In genomic region chr2:153499154-153499553, GRCm38 (mm10) we compare ENCODE assay signal across 12 mouse cellular contexts. TPM values are rescaled to one million over a fixed set of nuclear protein-coding genes. Genes with fewer than 3 reads are reported as not detected.
DNase-seq lines count a peak whose midpoint lies in the region; ATAC-seq and TF ChIP-seq lines count a peak whose summit lies in the region.
"Had no signal": no experiment of that assay in that cellular context is flagged by ENCODE, and none has a peak within 500 bp of the region (broad histone marks: within the 10 kb centered on the region; RNA-seq: fewer than 3 reads in every experiment).

No protein-coding gene starts in this region.

- 59% methylated on average over 4 of the region's 4 CpGs for WGBS in kidney, postnatal 0 days
- WGBS in bone marrow, adult 2 months, result 62% methylated on average over 4 of the region's 4 CpGs
- 58% methylated on average over 4 of the region's 4 CpGs for WGBS in liver, postnatal 0 days (ENCODE audit: insufficient replicate concordance)

- TF ChIP-seq POLR2A in bone marrow, adult 2 months (IDR thresholded peaks at IDR 0.05; ENCODE audit: borderline replicate concordance, control insufficient read depth, low read depth, low read length), result no peak

- no peak overlapping the region for H3K27ac ChIP-seq in kidney, postnatal 0 days
- H3K27ac ChIP-seq in bone marrow, adult 2 months (ENCODE audit: control insufficient read depth, insufficient read depth, low read depth, low read length, poor library complexity), result no peak overlapping the region
- H3K27ac ChIP-seq in liver, postnatal 0 days (ENCODE audit: low read depth), result no peak overlapping the region

- H3K27me3 ChIP-seq in kidney, postnatal 0 days (ENCODE audit: insufficient read depth, low read length), result no peaks in the 10 kb centered on the region
- H3K27me3 ChIP-seq in liver, postnatal 0 days (ENCODE audit: insufficient read depth, low read length), result no peaks in the 10 kb centered on the region

- TF ChIP-seq EP300 in liver, postnatal 0 days (IDR thresholded peaks at IDR 0.05; ENCODE audit: low read depth), result no peak

- H3K9ac ChIP-seq in kidney, postnatal 0 days (ENCODE audit: low read depth, low read length), result no peak overlapping the region
- no peak overlapping the region for H3K9ac ChIP-seq in liver, postnatal 0 days (replicated peaks)

- no peak for ATAC-seq in kidney, postnatal 0 days (replicated peaks; ENCODE audit: low FRiP score, low read depth)
- no peak for ATAC-seq in liver, postnatal 0 days
- ATAC-seq: forebrain, embryonic 16.5 days had no signal

- peak; percentile 50; the same call in 1 of the 2 replicates for TF ChIP-seq CTCF in kidney, postnatal 0 days (IDR thresholded peaks at IDR 0.05; ENCODE audit: low read depth)
- TF ChIP-seq CTCF in bone marrow, adult 2 months (IDR thresholded peaks at IDR 0.05; ENCODE audit: control insufficient read depth, insufficient read depth, low read length), result peak; percentile 30; the same call in 1 of the 2 replicates
- TF ChIP-seq CTCF in liver, postnatal 0 days (IDR thresholded peaks at IDR 0.05; ENCODE audit: low read depth), result peak; percentile 72

- DNase-seq in adrenal gland, postnatal 25 days, result peak; percentile 43
- DNase-seq in adrenal gland, adult 18-20 months (ENCODE audit: low spot score in 2 of 2), result no peak
- DNase-seq in kidney, postnatal 0 days (ENCODE audit: low spot score), result no peak
- no peak for DNase-seq in kidney, adult 18-20 months
- DNase-seq in liver, postnatal 0 days, result no peak
- no peak for DNase-seq in spleen, adult 12 weeks (ENCODE audit: low spot score)
- DNase-seq in urinary bladder, adult 18-20 months (ENCODE audit: low spot score in 2 of 2), result no peak
- DNase-seq: thymus, postnatal 36 days had no signal

- H3K4me1 ChIP-seq in kidney, postnatal 0 days (replicated peaks; ENCODE audit: insufficient read depth, low read length), result peaks cover 9% of the 10 kb centered on the region
- peaks cover 7% of the 10 kb centered on the region for H3K4me1 ChIP-seq in bone marrow, adult 2 months (ENCODE audit: control insufficient read depth, insufficient read depth, low read length)
- peaks cover 30% of the 10 kb centered on the region for H3K4me1 ChIP-seq in liver, postnatal 0 days (ENCODE audit: insufficient read depth)

- H3K4me2 ChIP-seq in kidney, postnatal 0 days (ENCODE audit: low read length), result no peak overlapping the region
- H3K4me2 ChIP-seq in liver, postnatal 0 days (ENCODE audit: low read depth, low read length), result no peak overlapping the region

- H3K4me3 ChIP-seq in kidney, postnatal 0 days (replicated peaks; ENCODE audit: low read depth, low read length), result no peak overlapping the region
- H3K4me3 ChIP-seq in bone marrow, adult 2 months (replicated peaks; ENCODE audit: control insufficient read depth, low read depth, low read length), result no peak overlapping the region
- no peak overlapping the region for H3K4me3 ChIP-seq in liver, postnatal 0 days (ENCODE audit: low read depth, low read length)

- H3K9me3 ChIP-seq in kidney, postnatal 0 days (replicated peaks; ENCODE audit: low read length), result no peaks in the 10 kb centered on the region
- no peaks in the 10 kb centered on the region for H3K9me3 ChIP-seq in liver, postnatal 0 days (ENCODE audit: low read length)

- no peaks in the 10 kb centered on the region for H3K36me3 ChIP-seq in kidney, postnatal 0 days (ENCODE audit: insufficient read depth, low read length)
- H3K36me3 ChIP-seq in liver, postnatal 0 days (replicated peaks; ENCODE audit: insufficient read depth, low read length), result no peaks in the 10 kb centered on the region

RNA-seq across cellular contexts. Expression of gene 4930404H24Rik, which starts 6.6 kb away (rescaled TPM):
- not detected in 2 replicates for total RNA-seq in adrenal gland, postnatal 25 days (2021)
- not detected for total RNA-seq in adrenal gland, adult 18-20 months (2021)
- not detected in 2 replicates for polyA plus RNA-seq in kidney, postnatal 0 days (2015; fragmentation: Nextera tagmentation; extraction: Ambion mirVana)
- polyA plus RNA-seq in bone marrow, adult 2 months (2011; ENCODE audit: insufficient read depth, insufficient read length, low replicate concordance, missing spikeins), result not detected in 2 replicates
- polyA plus RNA-seq in liver, postnatal 0 days (2015; fragmentation: Nextera tagmentation; extraction: Ambion mirVana), result not detected in 2 replicates
- polyA plus RNA-seq: C2C12; forebrain, embryonic 16.5 days; hindbrain, embryonic 11.5 days had no signal

RNA-seq across cellular contexts. Expression of gene Nol4l, which starts 30.6 kb away (rescaled TPM):
- 12.7 and 16.1 TPM in 2 replicates for total RNA-seq in adrenal gland, postnatal 25 days (2021)
- 10 to 100 TPM in 1 of 2 experiments, 1 to 10 TPM in 1; 9.4 to 13.2 TPM for total RNA-seq in adrenal gland, adult 18-20 months (2021)
- polyA plus RNA-seq in kidney, postnatal 0 days (2015; fragmentation: Nextera tagmentation; extraction: Ambion mirVana), result 9.0 and 9.6 TPM in 2 replicates
- 4.0 and 7.5 TPM in 2 replicates for polyA plus RNA-seq in bone marrow, adult 2 months (2011; ENCODE audit: insufficient read depth, insufficient read length, low replicate concordance, missing spikeins)
- 1.7 and 1.9 TPM in 2 replicates for polyA plus RNA-seq in liver, postnatal 0 days (2015; fragmentation: Nextera tagmentation; extraction: Ambion mirVana)
